Mouse (Mus musculus) brown adipose tissue, adult 24 weeks (tissue): Measurements from ENCODE around the gene Pcdh8. TPM values are rescaled to one million over a fixed set of nuclear protein-coding genes. Genes with fewer than 3 reads are reported as not detected.

Experiments
- H3K27ac ChIP-seq: fragments of 200-500 bp; replicated peaks from 2 replicates; pipeline ENCODE4 v1.5.1; 2012; ENCODE audit warnings: low read depth, mild to moderate bottlenecking, low read length
- H3K4me1 ChIP-seq: fragments of 200-500 bp; 2 replicates; pipeline ENCODE4 v1.6.1; 2012; ENCODE audit warnings: low read length, mixed read lengths; ENCODE audit not compliant: control insufficient read depth, insufficient read depth, insufficient read length
- H3K4me3 ChIP-seq: fragments of 200-500 bp; 2 replicates; pipeline ENCODE4 v1.5.1; 2012; ENCODE audit warnings: low read depth, mild to moderate bottlenecking, low read length, moderate library complexity; ENCODE audit not compliant: insufficient read depth
- polyA plus RNA-seq: library from polyadenylated mRNA; stranded (reverse); fragments of >200 nt; gene quantifications from 2 replicates; pipeline ENCODE4 v1.2.4, GENCODE M21; 2012; ENCODE audit not compliant: missing spikeins, insufficient read depth, insufficient read length

The Pcdh8 gene
- polyA plus RNA-seq, 1 experiment, result not detected

- Histone ChIP-seq H3K27ac (no peak overlapping the region), H3K4me3 (no peak overlapping the region), H3K4me1 (0 out of 2 replicates have a peak, but pooled peaks cover 2% of the 10 kb centered on the region)
Measured at GRCm38 (mm10) chr14:79769618-79770017, 1.5 kb downstream of the Pcdh8 start.

GRCm38 (mm10) chr14:79768996-79769395 is 2.1 kb downstream of the Pcdh8 start:
- H3K4me1 ChIP-seq, result 0 out of 2 replicates have a peak, but pooled peaks cover 2% of the 10 kb centered on the region
- no peak overlapping the region for H3K4me3 ChIP-seq
- H3K27ac ChIP-seq, result no peak overlapping the region

GRCm38 (mm10) chr14:79768076-79768830 is 2.9 kb downstream of the Pcdh8 start:
- 0 out of 2 replicates have a peak, but pooled peaks cover 2% of the 10 kb centered on the region for H3K4me1 ChIP-seq
- no peak overlapping the region for H3K4me3 ChIP-seq
- no peak overlapping the region for H3K27ac ChIP-seq

GRCm38 (mm10) chr14:79767601-79768000 is 3.5 kb downstream of the Pcdh8 start:
- H3K27ac ChIP-seq, result no peak overlapping the region
- H3K4me1 ChIP-seq, result 0 out of 2 replicates have a peak, but pooled peaks cover 2% of the 10 kb centered on the region
- no peak overlapping the region for H3K4me3 ChIP-seq

- Histone ChIP-seq H3K4me3 (no peak overlapping the region), H3K27ac (no peak overlapping the region), H3K4me1 (0 out of 2 replicates have a peak, but pooled peaks cover 2% of the 10 kb centered on the region)
Measured at GRCm38 (mm10) chr14:79765196-79765765, 5.8 kb downstream of the Pcdh8 start.

GRCm38 (mm10) chr14:79754601-79755222 is 16.4 kb downstream of the Pcdh8 start:
- Histone ChIP-seq H3K4me1 (no peaks in the 10 kb centered on the region), H3K27ac (no peak overlapping the region), H3K4me3 (no peak overlapping the region)

- Histone ChIP-seq H3K27ac (no peak overlapping the region), H3K4me3 (no peak overlapping the region), H3K4me1 (no peaks in the 10 kb centered on the region)
Measured at GRCm38 (mm10) chr14:79754157-79754556, 17.0 kb downstream of the Pcdh8 start.

- Histone ChIP-seq H3K27ac (no peak overlapping the region), H3K4me1 (no peaks in the 10 kb centered on the region), H3K4me3 (no peak overlapping the region)
Measured at GRCm38 (mm10) chr14:79753733-79754132, 17.4 kb downstream of the Pcdh8 start.

GRCm38 (mm10) chr14:79740515-79740914 is 30.6 kb downstream of the Pcdh8 start:
- H3K27ac ChIP-seq, result no peak overlapping the region
- H3K4me3 ChIP-seq, result no peak overlapping the region
- no peaks in the 10 kb centered on the region; the same call in 1 of the 2 replicates for H3K4me1 ChIP-seq

GRCm38 (mm10) chr14:79738441-79738840 is 32.7 kb downstream of the Pcdh8 start:
- H3K4me3 ChIP-seq, result no peak overlapping the region
- H3K27ac ChIP-seq, result no peak overlapping the region
- H3K4me1 ChIP-seq, result no peaks in the 10 kb centered on the region; the same call in 1 of the 2 replicates

- Histone ChIP-seq H3K4me3 (no peak overlapping the region), H3K4me1 (no peaks in the 10 kb centered on the region; the same call in 1 of the 2 replicates), H3K27ac (no peak overlapping the region)
Measured at GRCm38 (mm10) chr14:79737642-79738379, 33.3 kb downstream of the Pcdh8 start.

- H3K4me3 ChIP-seq, result no peak overlapping the region
- no peaks in the 10 kb centered on the region; the same call in 1 of the 2 replicates for H3K4me1 ChIP-seq
- no peak overlapping the region for H3K27ac ChIP-seq
Measured at GRCm38 (mm10) chr14:79736781-79737180, 34.3 kb downstream of the Pcdh8 start.

GRCm38 (mm10) chr14:79733501-79733900 is 37.6 kb downstream of the Pcdh8 start:
- no peak overlapping the region for H3K4me3 ChIP-seq
- H3K27ac ChIP-seq, result no peak overlapping the region
- H3K4me1 ChIP-seq, result no peaks in the 10 kb centered on the region

GRCm38 (mm10) chr14:79728811-79729210 is 42.3 kb downstream of the Pcdh8 start:
- H3K4me1 ChIP-seq, result no peaks in the 10 kb centered on the region
- no peak overlapping the region for H3K4me3 ChIP-seq
- no peak overlapping the region for H3K27ac ChIP-seq
